Mouse (Mus musculus) neural tube, embryonic 13.5 days (tissue): ENCODE measurements around the gene BC025920. TPM values are rescaled to one million over a fixed set of nuclear protein-coding genes. Genes with fewer than 3 reads are reported as not detected.

Source experiments
- ATAC-seq: fragments of 200-750 bp; cut with Nextera tagmentation; 2 replicates; pipeline ENCODE4 v1.8.0; 2017; ENCODE audit warnings: low read depth, mild to moderate bottlenecking, moderate TSS enrichment, moderate library complexity
- H3K27ac ChIP-seq: fragments of 300-500 bp; sonication (generic); replicated peaks from 2 replicates; pipeline ENCODE4 v1.5.1; 2015; ENCODE audit warnings: moderate library complexity, mild to moderate bottlenecking, inconsistent platforms
- H3K27me3 ChIP-seq: fragments of 300-500 bp; sonication (generic); 2 replicates; pipeline ENCODE4 v1.6.1; 2015; ENCODE audit warnings: mild to moderate bottlenecking, inconsistent platforms
- H3K36me3 ChIP-seq: fragments of 300-500 bp; sonication (generic); 2 replicates; pipeline ENCODE4 v1.6.1; 2015; ENCODE audit warnings: mild to moderate bottlenecking, inconsistent platforms
- H3K4me1 ChIP-seq: fragments of 300-500 bp; sonication (generic); replicated peaks from 2 replicates; pipeline ENCODE4 v1.6.1; 2015; ENCODE audit warnings: inconsistent platforms
- H3K4me2 ChIP-seq: fragments of 300-500 bp; sonication (generic); 2 replicates; pipeline ENCODE4 v1.6.1; 2015; ENCODE audit warnings: inconsistent platforms, mild to moderate bottlenecking, moderate library complexity
- H3K4me3 ChIP-seq: fragments of 300-500 bp; sonication (generic); 2 replicates; pipeline ENCODE4 v1.5.1; 2015; ENCODE audit warnings: mild to moderate bottlenecking, inconsistent platforms
- H3K9ac ChIP-seq: fragments of 300-500 bp; sonication (generic); 2 replicates; pipeline ENCODE4 v1.6.1; 2015; ENCODE audit warnings: moderate library complexity, mild to moderate bottlenecking, inconsistent platforms
- H3K9me3 ChIP-seq: fragments of 300-500 bp; sonication (generic); 2 replicates; pipeline ENCODE4 v1.6.1; 2016; ENCODE audit warnings: inconsistent platforms
- WGBS: fragments of 180-500 bp; shearing (Covaris S2); methylation state at CpG from one replicate; pipeline ENCODE4 v1.1.7; 2015; 5-methylcytosine and 5-hydroxymethylcytosine counted together
- polyA plus RNA-seq: library from polyadenylated mRNA; unstranded; fragments of >200 nt; fragmentation: Nextera tagmentation; extraction: Ambion mirVana; gene quantifications from 2 replicates; pipeline ENCODE4 v1.2.1, GENCODE M21; 2015

The BC025920 gene
- polyA plus RNA-seq, 1 experiment from 2014 or later = 2.5 TPM

GRCm38 (mm10) chr10:81565257-81566228 lies 40.5 kb upstream of the BC025920 start:
- Histone ChIP-seq H3K4me1 (peaks cover 77% of the 10 kb centered on the region), H3K27me3 (peaks cover 39% of the 10 kb centered on the region), H3K9ac (no peak overlapping the region), H3K9me3 (no peaks in the 10 kb centered on the region), H3K27ac (no peak overlapping the region), H3K36me3 (peaks cover 55% of the 10 kb centered on the region), H3K4me3 (no peak overlapping the region), H3K4me2 (no peak overlapping the region)
- WGBS = 41% methylated on average over 20 of the region's 20 CpGs
- ATAC-seq = no peak

- WGBS = 8% methylated on average over 15 of the region's 16 CpGs
- Histone ChIP-seq H3K36me3 (peaks cover 37% of the 10 kb centered on the region), H3K4me3 (no peak overlapping the region), H3K9me3 (no peaks in the 10 kb centered on the region), H3K4me2 (peak overlapping the region; percentile 25), H3K9ac (peak overlapping the region; percentile 49), H3K27me3 (peaks cover 56% of the 10 kb centered on the region), H3K27ac (peak overlapping the region; percentile 86), H3K4me1 (peaks cover 69% of the 10 kb centered on the region)
- ATAC-seq = peak; percentile 1; the same call in 1 of the 2 replicates
These were observed 37.5 kb upstream of the BC025920 start for GRCm38 (mm10) chr10:81568381-81569191.

DNA sequence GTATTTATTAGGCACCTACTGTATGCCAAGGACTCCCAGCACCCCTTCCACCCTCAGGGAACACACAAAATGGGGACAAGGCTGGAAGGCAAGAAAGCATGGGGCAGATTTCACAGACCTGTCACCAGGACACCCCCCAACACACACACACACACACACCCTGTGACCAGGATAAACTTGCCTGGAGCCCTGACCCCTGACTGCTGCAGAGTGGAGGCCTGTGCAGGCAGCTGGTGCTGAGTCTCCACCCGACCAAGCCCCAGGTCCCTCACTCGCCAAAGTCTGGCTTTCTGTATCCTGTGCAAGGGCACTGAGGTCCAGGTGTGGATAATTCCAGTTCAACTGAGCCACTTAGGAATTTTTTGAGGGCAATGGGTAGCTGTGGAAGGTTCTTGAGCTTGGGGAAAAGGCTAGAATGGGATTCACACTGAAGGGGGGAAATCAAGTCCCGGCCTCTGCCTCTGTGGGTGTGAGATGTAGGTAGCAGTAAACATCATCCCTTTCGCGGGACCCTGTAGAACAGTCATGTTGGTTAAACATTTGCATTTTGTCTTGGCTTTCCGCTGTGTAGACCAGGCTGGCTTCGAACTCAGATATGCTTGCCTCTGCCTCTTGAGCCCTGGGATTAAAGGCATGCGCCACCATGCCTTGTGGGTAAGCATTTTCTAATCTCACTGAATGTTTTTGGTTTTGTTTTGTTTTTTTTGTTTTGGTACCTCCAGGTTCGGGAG lies 36.4 kb upstream of the BC025920 start:
- H3K4me1 ChIP-seq = peaks cover 69% of the 10 kb centered on the region
- H3K4me2 ChIP-seq = peak overlapping the region; percentile 75; the same call in 1 of the 2 replicates
- H3K27ac ChIP-seq = peak overlapping the region; percentile 86
- 49% methylated on average over 9 of the region's 9 CpGs for WGBS
- H3K9me3 ChIP-seq = no peaks in the 10 kb centered on the region
- H3K36me3 ChIP-seq = peaks cover 26% of the 10 kb centered on the region
- no peak overlapping the region for H3K4me3 ChIP-seq
- peaks cover 66% of the 10 kb centered on the region for H3K27me3 ChIP-seq
- no peak for ATAC-seq
- no peak overlapping the region; the same call in 1 of the 2 replicates for H3K9ac ChIP-seq

- WGBS = 0% methylated on average over 9 of the region's 11 CpGs
- Histone ChIP-seq H3K4me2 (peak overlapping the region; percentile 75), H3K4me1 (peaks cover 69% of the 10 kb centered on the region), H3K27me3 (peaks cover 60% of the 10 kb centered on the region), H3K4me3 (peak overlapping the region; percentile 35), H3K36me3 (peaks cover 20% of the 10 kb centered on the region), H3K9me3 (no peaks in the 10 kb centered on the region), H3K9ac (peak overlapping the region; percentile 54), H3K27ac (peak overlapping the region; percentile 86)
- ATAC-seq = peak; percentile 13
These were observed 35.8 kb upstream of the BC025920 start for GRCm38 (mm10) chr10:81570238-81570800.

- Histone ChIP-seq H3K27me3 (peaks cover 59% of the 10 kb centered on the region), H3K9me3 (no peaks in the 10 kb centered on the region), H3K4me1 (peaks cover 74% of the 10 kb centered on the region), H3K9ac (peak overlapping the region; percentile 54), H3K27ac (peak overlapping the region; percentile 86), H3K4me3 (peak overlapping the region; percentile 35), H3K36me3 (peaks cover 13% of the 10 kb centered on the region), H3K4me2 (peak overlapping the region; percentile 75)
- peak; percentile 67 for ATAC-seq
- WGBS = under 1% methylated on average over 34 of the region's 34 CpGs
These were observed 35.1 kb upstream of the BC025920 start for GRCm38 (mm10) chr10:81570831-81571500.

DNA sequence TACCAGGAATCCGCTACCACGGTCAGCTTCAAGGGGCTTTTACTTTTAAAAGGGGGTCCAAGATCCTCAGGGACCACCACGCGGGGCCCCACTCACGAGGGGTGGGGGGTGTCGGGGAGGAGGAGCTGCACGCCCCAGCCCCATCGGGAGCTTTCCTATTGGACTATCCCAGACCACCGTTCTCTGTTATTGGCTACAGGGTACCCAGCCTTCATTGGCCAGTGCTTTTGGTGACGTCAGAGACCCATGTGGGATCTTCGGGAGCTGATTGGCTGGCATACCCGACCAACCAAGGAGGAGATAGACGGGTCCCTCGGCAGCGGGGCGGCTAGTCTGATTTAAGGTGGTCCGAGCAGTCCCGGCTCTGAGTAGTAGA lies 34.6 kb upstream of the BC025920 start:
- Histone ChIP-seq H3K4me3 (peak overlapping the region; percentile 35), H3K4me1 (peaks cover 79% of the 10 kb centered on the region)

DNA sequence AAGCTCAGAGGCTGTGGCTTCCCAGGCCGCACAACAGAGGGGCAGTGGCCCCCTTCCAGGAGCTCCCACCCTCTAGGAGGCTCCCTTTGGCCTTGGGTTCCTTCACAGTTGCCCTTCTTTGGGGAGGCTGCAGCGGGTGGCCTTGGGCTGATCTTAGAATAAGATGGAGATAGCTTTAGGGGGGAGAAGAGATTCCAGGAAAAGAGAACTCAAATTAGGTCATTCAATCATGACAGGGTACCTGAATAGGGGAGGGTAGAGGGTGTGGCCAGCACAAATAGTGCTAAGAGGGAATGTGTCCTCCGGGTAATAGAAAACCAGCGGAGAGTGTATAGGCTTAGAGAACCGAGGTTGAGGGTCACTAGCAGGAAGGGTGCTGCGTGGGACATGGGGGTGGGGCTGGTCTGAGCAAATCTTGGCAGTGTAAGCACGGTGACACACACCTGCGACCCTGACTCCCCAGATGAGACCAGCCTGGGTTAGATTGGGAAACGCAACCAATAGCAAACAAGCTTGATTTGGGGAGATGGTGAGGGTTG lies 33.9 kb upstream of the BC025920 start:
- Histone ChIP-seq H3K27me3 (peaks cover 59% of the 10 kb centered on the region), H3K9ac (peak overlapping the region; percentile 50; the same call in 1 of the 2 replicates), H3K27ac (peak overlapping the region; percentile 65), H3K4me1 (peaks cover 79% of the 10 kb centered on the region), H3K4me3 (peak overlapping the region; percentile 18), H3K9me3 (no peaks in the 10 kb centered on the region), H3K36me3 (0 out of 2 replicates have a peak, but pooled peaks cover under 1% of the 10 kb centered on the region), H3K4me2 (peak overlapping the region; percentile 75)
- peak; percentile 2; the same call in 1 of the 2 replicates for ATAC-seq
- WGBS = 5% methylated on average over 9 of the region's 9 CpGs

More for the DNA sequence above, 34.6 kb upstream of the BC025920 start:
- WGBS = 2% methylated on average over 18 of the region's 18 CpGs
- H3K27me3 ChIP-seq = peaks cover 59% of the 10 kb centered on the region
- H3K4me2 ChIP-seq = peak overlapping the region; percentile 75
- H3K36me3 ChIP-seq = peaks cover 8% of the 10 kb centered on the region
- no peaks in the 10 kb centered on the region for H3K9me3 ChIP-seq
- ATAC-seq = peak; percentile 91
- H3K9ac ChIP-seq = peak overlapping the region; percentile 50
- H3K27ac ChIP-seq = peak overlapping the region; percentile 86

DNA sequence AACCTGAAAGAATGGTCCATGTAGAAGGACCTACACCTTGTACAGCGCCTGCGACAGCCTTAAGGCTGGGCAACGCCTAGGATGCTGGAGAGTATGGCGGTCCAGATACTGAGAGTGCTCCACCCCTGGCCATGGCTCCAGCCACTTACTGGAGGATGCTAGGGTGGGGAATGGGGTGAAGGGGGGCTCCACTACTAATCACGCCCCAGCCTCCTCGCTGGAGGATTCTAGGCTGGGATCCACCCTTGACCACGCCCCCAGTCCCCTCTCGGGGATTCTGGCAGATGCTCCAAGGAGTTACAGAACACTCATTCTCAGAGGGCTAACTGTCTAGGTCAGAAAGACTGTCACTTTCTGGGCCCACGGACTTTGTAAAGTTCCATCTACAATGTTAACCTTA lies 33.1 kb upstream of the BC025920 start:
- 7% methylated on average over 9 of the region's 9 CpGs for WGBS

DNA sequence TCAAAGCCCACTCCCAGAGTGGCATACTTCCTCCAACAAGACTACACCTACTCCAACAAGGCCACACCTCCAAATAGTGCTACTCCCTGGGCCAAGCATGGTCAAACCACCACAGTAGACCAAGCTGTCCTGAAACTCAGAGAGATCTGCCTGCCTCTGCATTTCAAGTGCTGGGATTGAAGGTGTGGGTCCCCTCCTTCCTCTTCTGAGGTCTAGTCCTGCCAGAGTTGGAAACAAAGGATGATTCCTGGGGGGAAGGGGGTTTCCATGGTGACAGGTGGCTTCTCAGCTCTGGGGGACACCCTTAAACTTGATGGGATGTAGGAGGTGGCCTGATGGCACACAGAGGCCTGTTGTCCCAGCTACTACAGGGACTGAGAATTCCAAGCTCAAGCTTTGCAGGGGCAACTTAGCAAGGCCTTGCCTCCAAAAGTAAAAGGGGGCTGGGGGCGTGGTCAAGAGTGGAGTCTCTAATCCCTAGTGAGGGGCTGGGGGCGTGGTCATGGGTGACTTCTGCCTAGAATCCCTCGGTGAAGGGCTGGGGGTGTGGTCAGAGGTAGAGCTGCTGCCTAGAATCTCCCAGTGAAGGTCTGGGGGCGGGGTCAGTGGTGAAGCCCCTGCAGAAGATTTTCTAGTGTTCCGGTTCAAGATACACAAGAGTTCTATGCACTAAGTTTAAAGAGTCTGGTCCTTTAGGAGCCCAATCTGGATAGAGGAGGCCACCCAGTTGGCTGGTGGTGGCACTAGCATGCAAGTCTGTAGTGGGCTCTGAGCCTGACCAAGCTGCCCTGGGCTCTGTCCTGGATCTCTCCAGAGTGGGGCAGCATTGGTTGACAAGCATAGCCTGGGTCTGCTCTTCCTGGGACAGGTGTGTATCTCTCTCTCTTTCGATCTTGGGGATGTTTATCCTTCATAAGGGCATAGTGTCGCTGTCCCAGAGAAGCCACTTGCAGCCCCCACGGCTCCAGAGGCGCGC lies 31.7 kb upstream of the BC025920 start, which contains the start of gene Tle2:
Gene Tle2, plus strand, starts transcription at position 481 of the 976 bp plus-strand sequence.
- H3K27me3 ChIP-seq = peaks cover 72% of the 10 kb centered on the region

More for the DNA sequence above, 33.1 kb upstream of the BC025920 start:
- peaks cover 75% of the 10 kb centered on the region for H3K4me1 ChIP-seq
- no peaks in the 10 kb centered on the region for H3K36me3 ChIP-seq
- no peak for ATAC-seq
- peaks cover 61% of the 10 kb centered on the region for H3K27me3 ChIP-seq
- H3K4me3 ChIP-seq = no peak overlapping the region
- H3K4me2 ChIP-seq = 0 out of 2 replicates have a peak overlapping the region, but pooled peaks have one; percentile 75
- no peaks in the 10 kb centered on the region for H3K9me3 ChIP-seq
- H3K9ac ChIP-seq = no peak overlapping the region
- H3K27ac ChIP-seq = no peak overlapping the region

More for the DNA sequence above, 31.7 kb upstream of the BC025920 start, which contains the start of gene Tle2:
- ATAC-seq = no peak
- peaks cover 61% of the 10 kb centered on the region for H3K4me1 ChIP-seq
- 25% methylated on average over 10 of the region's 10 CpGs for WGBS
- peak within 1 kb of the TSS; percentile 59 for H3K4me3 ChIP-seq
- peak within 1 kb of the TSS; percentile 74 for H3K4me2 ChIP-seq
- no peaks in the 10 kb centered on the region for H3K9me3 ChIP-seq
- peak within 1 kb of the TSS; percentile 52; the same call in 1 of the 2 replicates for H3K27ac ChIP-seq
- H3K9ac ChIP-seq = peak within 1 kb of the TSS; percentile 83
- no peaks in the 10 kb centered on the region for H3K36me3 ChIP-seq
